Mouse (Mus musculus) myocyte (in vitro differentiated cells): ENCODE data around the gene Pusl1. TPM values are rescaled to one million over a fixed set of nuclear protein-coding genes. Genes with fewer than 3 reads are reported as not detected.

Experiments
- H3K27me3 ChIP-seq: one replicate; pipeline ENCODE4 v1.6.1; 2011; ENCODE audit not compliant: control insufficient read depth, insufficient read depth, insufficient read length
- H3K36me3 ChIP-seq: one replicate; pipeline ENCODE4 v1.6.1; 2011; ENCODE audit not compliant: control insufficient read depth, insufficient read depth
- H3K4me2 ChIP-seq: one replicate; pipeline ENCODE4 v1.6.1; 2011; ENCODE audit warnings: low read depth, control low read depth
- H3K4me3 ChIP-seq: one replicate; pipeline ENCODE4 v1.5.1; 2011; ENCODE audit warnings: mild to moderate bottlenecking, control low read depth, moderate library complexity
- H3K79me2 ChIP-seq: one replicate; pipeline ENCODE4 v1.6.1; 2011; ENCODE audit not compliant: control insufficient read depth, insufficient read depth
- H3ac ChIP-seq: one replicate; pipeline ENCODE4 v1.6.1; 2011; ENCODE audit not compliant: control insufficient read depth, insufficient read length
- CEBPB ChIP-seq: IDR thresholded peaks from 2 replicates; pipeline ENCODE4 v1.6.1; 2011; ENCODE audit warnings: mild to moderate bottlenecking, moderate library complexity; ENCODE audit not compliant: poor library complexity, insufficient read depth, severe bottlenecking
- E2F4 ChIP-seq: IDR thresholded peaks from one replicate; pipeline ENCODE4 v1.6.1; 2011; ENCODE audit warnings: mild to moderate bottlenecking, control low read depth, moderate library complexity; ENCODE audit not compliant: insufficient read depth
- MAX ChIP-seq: IDR thresholded peaks from one replicate; pipeline ENCODE4 v1.6.1; 2011; ENCODE audit warnings: low read depth, mild to moderate bottlenecking, control low read depth
- MYOD1 ChIP-seq, 3 experiments: IDR thresholded peaks; one replicate each; pipeline ENCODE4 v1.6.1; 2011; ENCODE audit warnings: control low read depth in 2 of 3, low read depth in 2 of 3, mild to moderate bottlenecking in 2 of 3, moderate library complexity in 1 of 3; ENCODE audit not compliant: insufficient read length in 2 of 3, control insufficient read depth in 1 of 3
- MYOG ChIP-seq, 3 experiments: IDR thresholded peaks; one replicate each; pipeline ENCODE4 v1.6.1; 2011; ENCODE audit warnings: control low read depth in 2 of 3, low read depth in 2 of 3, mild to moderate bottlenecking in 2 of 3; ENCODE audit not compliant: insufficient read length in 2 of 3, control insufficient read depth in 1 of 3, insufficient read depth in 1 of 3
- POLR2A ChIP-seq: IDR thresholded peaks from one replicate; pipeline ENCODE4 v1.6.1; 2011; ENCODE audit warnings: low read depth, mild to moderate bottlenecking, control low read depth, moderate library complexity; ENCODE audit not compliant: insufficient read length
- POLR2AphosphoS2 ChIP-seq: IDR thresholded peaks from one replicate; pipeline ENCODE4 v1.6.1; 2011; ENCODE audit warnings: low read depth, control low read depth; ENCODE audit not compliant: insufficient read length
- REST ChIP-seq: IDR thresholded peaks from one replicate; pipeline ENCODE4 v1.6.1; 2011; ENCODE audit warnings: mild to moderate bottlenecking, control low read depth, moderate library complexity; ENCODE audit not compliant: insufficient read depth, insufficient read length
- SRF ChIP-seq: IDR thresholded peaks from one replicate; pipeline ENCODE4 v1.6.1; 2011; ENCODE audit warnings: low read depth; ENCODE audit not compliant: control insufficient read depth, insufficient read length
- TCF12 ChIP-seq: IDR thresholded peaks from one replicate; pipeline ENCODE4 v1.6.1; 2011; ENCODE audit warnings: mild to moderate bottlenecking, control low read depth; ENCODE audit not compliant: poor library complexity, insufficient read depth, severe bottlenecking
- TCF3 ChIP-seq: IDR thresholded peaks from one replicate; pipeline ENCODE4 v1.6.1; 2011; ENCODE audit warnings: low read depth, control low read depth; ENCODE audit not compliant: insufficient read length
- USF1 ChIP-seq: IDR thresholded peaks from one replicate; pipeline ENCODE4 v1.6.1; 2011; ENCODE audit warnings: low read depth, mild to moderate bottlenecking, control low read depth, moderate library complexity
- polyA plus RNA-seq: library from polyadenylated mRNA; unstranded; fragments of >200 nt; fragmentation: generic; extraction: Trizol; gene quantifications from one replicate; pipeline ENCODE4 v1.2.1, GENCODE M21; 2012; ENCODE audit warnings: missing spikeins

The Pusl1 gene
- polyA plus RNA-seq, result 19.1 TPM

GRCm38 (mm10) chr4:155891551-155892001 lies at the start of gene Pusl1, which contains the start of gene Acap3:
TSS of gene Pusl1 (minus strand) at chr4:155891781.
TSS of gene Acap3 (plus strand) at chr4:155891822.
- Histone ChIP-seq H3K79me2 (peaks cover 35% of the 10 kb centered on the region), H3K4me3 (peak within 1 kb of the TSS; percentile 78), H3K27me3 (no peaks in the 10 kb centered on the region), H3K36me3 (peaks cover 5% of the 10 kb centered on the region), H3K4me2 (peak within 1 kb of the TSS; percentile 83), H3ac (peak within 1 kb of the TSS; percentile 94)
- TF ChIP-seq POLR2AphosphoS2 (peak; percentile 68), TCF3 (no peak), USF1 (peak; percentile 19), SRF (no peak), MYOD1 (IDR thresholded peaks at IDR 0.05; ENCODE audit: control insufficient read depth in 1 of 3, insufficient read length in 2 of 3, low read depth in 2 of 3) (no peak), REST (no peak), POLR2A (peak; percentile 78), MYOG (IDR thresholded peaks at IDR 0.05; ENCODE audit: control insufficient read depth in 1 of 3, insufficient read depth in 1 of 3, insufficient read length in 2 of 3, low read depth in 2 of 3) (no peak), MAX (no peak), CEBPB (no peak), TCF12 (no peak), E2F4 (no peak)

GRCm38 (mm10) chr4:155932031-155932430 lies 40.5 kb upstream of the Pusl1 start:
- TF ChIP-seq SRF (no peak), MYOG (IDR thresholded peaks at IDR 0.05; ENCODE audit: control insufficient read depth in 1 of 3, insufficient read depth in 1 of 3, insufficient read length in 2 of 3, low read depth in 2 of 3) (no peak), MAX (no peak), POLR2A (no peak), MYOD1 (IDR thresholded peaks at IDR 0.05; ENCODE audit: control insufficient read depth in 1 of 3, insufficient read length in 2 of 3, low read depth in 2 of 3) (no peak), TCF3 (no peak), REST (no peak), E2F4 (no peak), USF1 (no peak), TCF12 (no peak), CEBPB (no peak), POLR2AphosphoS2 (no peak)
- no peak overlapping the region for H3K4me2 ChIP-seq
- H3K4me3 ChIP-seq, result no peak overlapping the region
- no peaks in the 10 kb centered on the region for H3K27me3 ChIP-seq
- H3ac ChIP-seq, result no peak overlapping the region
- no peaks in the 10 kb centered on the region for H3K36me3 ChIP-seq
- no peaks in the 10 kb centered on the region for H3K79me2 ChIP-seq

- Histone ChIP-seq H3K36me3 (no peaks in the 10 kb centered on the region), H3ac (no peak overlapping the region), H3K4me3 (no peak overlapping the region), H3K4me2 (no peak overlapping the region), H3K79me2 (no peaks in the 10 kb centered on the region), H3K27me3 (no peaks in the 10 kb centered on the region)
- no peak for TF ChIP-seq CEBPB
Measured at GRCm38 (mm10) chr4:155908751-155909150, 17.2 kb upstream of the Pusl1 start.

GRCm38 (mm10) chr4:155908281-155908680 lies 16.7 kb upstream of the Pusl1 start:
- no peak for TF ChIP-seq SRF
- TF ChIP-seq TCF12, result no peak
- peak; percentile 45 for TF ChIP-seq POLR2AphosphoS2
- H3K36me3 ChIP-seq, result no peaks in the 10 kb centered on the region
- no peaks in the 10 kb centered on the region for H3K79me2 ChIP-seq
- H3ac ChIP-seq, result no peak overlapping the region
- H3K27me3 ChIP-seq, result no peaks in the 10 kb centered on the region
- H3K4me2 ChIP-seq, result no peak overlapping the region
- H3K4me3 ChIP-seq, result no peak overlapping the region

- H3K4me2 ChIP-seq, result no peak overlapping the region
- H3K36me3 ChIP-seq, result no peaks in the 10 kb centered on the region
- H3K4me3 ChIP-seq, result no peak overlapping the region
- TF ChIP-seq MYOD1 (IDR thresholded peaks at IDR 0.05; ENCODE audit: control insufficient read depth in 1 of 3, insufficient read length in 2 of 3, low read depth in 2 of 3) (no peak), REST (no peak), CEBPB (no peak), E2F4 (no peak), TCF3 (no peak), POLR2A (no peak), USF1 (no peak), MAX (no peak), POLR2AphosphoS2 (no peak), TCF12 (no peak), MYOG (IDR thresholded peaks at IDR 0.05; ENCODE audit: control insufficient read depth in 1 of 3, insufficient read depth in 1 of 3, insufficient read length in 2 of 3, low read depth in 2 of 3) (no peak), SRF (no peak)
- no peaks in the 10 kb centered on the region for H3K79me2 ChIP-seq
- H3ac ChIP-seq, result no peak overlapping the region
- H3K27me3 ChIP-seq, result no peaks in the 10 kb centered on the region
Measured at GRCm38 (mm10) chr4:155907003-155907402, 15.4 kb upstream of the Pusl1 start.
